Mouse (Mus musculus) liver, embryonic 14.5 days (tissue): Measurements from ENCODE around the gene Gm10638. TPM values are rescaled to one million over a fixed set of nuclear protein-coding genes. Genes with fewer than 3 reads are reported as not detected.
A peak's percentile ranks its signal among the peaks of the same experiment; 100 is the strongest.

Experiments
- ATAC-seq: fragments of 200-750 bp; cut with Nextera tagmentation; 2 replicates; pipeline ENCODE4 v1.8.0; 2017; ENCODE audit warnings: moderate number of reproducible peaks, mild to moderate bottlenecking, moderate library complexity; ENCODE audit not compliant: insufficient read depth
- DNase-seq, 3 experiments: peaks; one replicate each; pipeline ENCODE4 v3.0.0-alpha.2; 2012 to 2013; ENCODE audit warnings: low read depth in 3 of 3, low spot score in 3 of 3
- H3K27ac ChIP-seq: fragments of 300-500 bp; sonication (generic); 2 replicates; pipeline ENCODE4 v1.5.1; 2014; ENCODE audit warnings: moderate library complexity, mild to moderate bottlenecking, control low read depth, inconsistent platforms
- H3K27me3 ChIP-seq: fragments of 300-500 bp; sonication (generic); 2 replicates; pipeline ENCODE4 v1.6.1; 2014; ENCODE audit warnings: mild to moderate bottlenecking, low read length, moderate library complexity; ENCODE audit not compliant: control insufficient read depth, insufficient read depth
- H3K36me3 ChIP-seq: fragments of 300-500 bp; sonication (generic); replicated peaks from 2 replicates; pipeline ENCODE4 v1.6.1; 2014; ENCODE audit warnings: low read depth; ENCODE audit not compliant: control insufficient read depth, insufficient read depth
- H3K4me1 ChIP-seq, 2 experiments: fragments of 200-500 bp in 1 of 2; fragments of 300-500 bp in 1 of 2; sonication (generic) in 1 of 2; replicated peaks; 2 replicates each; pipeline ENCODE4 v1.6.1; 2012 to 2014; ENCODE audit warnings: antibody characterized with exemption in 1 of 2, inconsistent platforms in 1 of 2, low read length in 1 of 2; ENCODE audit not compliant: control insufficient read depth in 2 of 2, insufficient read depth in 2 of 2
- H3K4me2 ChIP-seq: fragments of 300-500 bp; sonication (generic); 2 replicates; pipeline ENCODE4 v1.6.1; 2014; ENCODE audit warnings: low read depth, mild to moderate bottlenecking, control low read depth, moderate library complexity
- H3K4me3 ChIP-seq, 2 experiments: fragments of 200-500 bp in 1 of 2; fragments of 300-500 bp in 1 of 2; sonication (generic) in 1 of 2; 2 replicates each; pipeline ENCODE4 v1.5.1; 2012 to 2014; ENCODE audit warnings: low read depth in 2 of 2, low read length in 2 of 2, mild to moderate bottlenecking in 2 of 2, control low read depth in 1 of 2, inconsistent platforms in 1 of 2, moderate library complexity in 1 of 2; ENCODE audit not compliant: insufficient read depth in 1 of 2
- H3K9ac ChIP-seq: fragments of 300-500 bp; sonication (generic); replicated peaks from 2 replicates; pipeline ENCODE4 v1.6.1; 2014; ENCODE audit warnings: mild to moderate bottlenecking, control low read depth, moderate library complexity
- H3K9me3 ChIP-seq: fragments of 300-500 bp; sonication (generic); 2 replicates; pipeline ENCODE4 v1.6.1; 2016; ENCODE audit warnings: low read length, mixed read lengths; ENCODE audit not compliant: control insufficient read depth
- CTCF ChIP-seq: IDR thresholded peaks from 2 replicates; pipeline ENCODE4 v1.5.1; 2016; ENCODE audit warnings: antibody characterized with exemption, low read depth, control low read depth
- EP300 ChIP-seq: IDR thresholded peaks from 2 replicates; pipeline ENCODE4 v1.6.1; 2016; ENCODE audit warnings: antibody characterized with exemption, low read depth
- WGBS: fragments of 180-500 bp; shearing (Covaris S2); extraction: QIAGEN DNeasy Blood & Tissue Kit; methylation state at CpG from one replicate; pipeline ENCODE4 v1.1.7; 2014; ENCODE audit not compliant: insufficient replicate concordance; 5-methylcytosine and 5-hydroxymethylcytosine counted together
- polyA plus RNA-seq, 2 experiments: library from polyadenylated mRNA; depleted of rRNA in 1 of 2; stranded (reverse) in 1 of 2; unstranded in 1 of 2; fragments of >200 nt; fragmentation: Nextera tagmentation in 1 of 2; extraction: Ambion mirVana in 1 of 2; gene quantifications; 2 replicates each; pipeline versions ENCODE4 v1.2.1 to v1.2.3; 2012 to 2014

The Gm10638 gene
- polyA plus RNA-seq, 2 experiments, result 0.33 to 1.1 TPM

DNA sequence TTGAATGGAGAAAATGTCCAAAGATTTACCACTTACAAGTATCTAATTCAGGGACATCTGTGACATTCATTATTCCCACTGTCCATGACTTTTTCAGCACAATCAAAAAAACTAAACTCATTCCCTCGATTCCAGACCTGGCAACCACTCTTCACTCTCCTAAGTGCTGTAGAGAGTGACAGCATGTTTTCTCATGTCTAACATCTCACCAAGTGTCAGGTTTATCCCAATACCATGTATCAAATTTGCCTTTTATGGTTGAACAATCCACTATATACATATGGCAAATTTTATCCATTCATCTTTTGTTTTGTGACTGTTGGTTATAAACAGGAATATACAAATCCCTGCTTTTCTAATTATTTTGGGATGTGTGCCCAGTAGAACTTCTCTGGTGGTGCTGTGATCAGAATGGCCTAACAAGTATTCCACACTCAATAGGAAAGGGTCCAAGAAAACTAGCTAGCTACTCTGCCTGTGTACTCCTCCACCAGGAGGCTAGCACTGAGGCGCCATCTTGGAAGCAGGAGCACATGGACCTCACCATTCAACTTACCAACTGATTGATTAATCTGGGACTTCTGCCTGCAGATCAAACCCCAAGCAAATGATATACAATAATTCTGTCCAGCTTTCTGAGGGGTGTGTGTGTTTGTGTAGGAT is 27.0 kb upstream of the Gm10638 start:
- WGBS, result 78% methylated on average over 2 of the region's 2 CpGs
- no peaks in the 10 kb centered on the region for H3K9me3 ChIP-seq
- H3K9ac ChIP-seq, result no peak overlapping the region
- H3K36me3 ChIP-seq, result peaks cover 9% of the 10 kb centered on the region
- no peak for TF ChIP-seq CTCF
- TF ChIP-seq EP300, result no peak
- H3K4me2 ChIP-seq, result no peak overlapping the region
- no peak for DNase-seq
- ATAC-seq, result no peak
- no peak overlapping the region for H3K27ac ChIP-seq
- peaks cover 0 to under 1% of the 10 kb centered on the region in 2 experiments; a peak in 1 of 4 replicates for H3K4me1 ChIP-seq
- H3K4me3 ChIP-seq, result no peak overlapping the region
- H3K27me3 ChIP-seq, result no peaks in the 10 kb centered on the region

DNA sequence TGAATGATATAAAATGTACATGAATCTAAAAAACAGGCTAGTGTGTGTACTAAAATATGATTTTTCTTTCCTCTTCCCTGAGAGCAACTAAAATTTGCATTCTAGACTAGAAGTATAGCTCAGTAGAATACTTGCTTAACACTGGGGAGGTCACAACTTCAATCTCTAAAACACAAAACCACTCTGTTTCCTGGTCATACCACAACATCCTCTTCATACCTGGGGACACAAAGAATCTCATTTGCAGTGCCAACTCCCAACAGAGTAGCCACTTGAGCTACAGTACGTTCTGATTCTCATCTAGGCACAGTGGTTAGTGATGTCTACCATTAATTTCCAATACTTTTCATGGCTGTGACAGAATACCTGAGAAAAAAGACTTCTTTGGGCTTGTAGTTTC is 26.1 kb upstream of the Gm10638 start:
- DNase-seq (no peak), ATAC-seq (no peak)
- no peak overlapping the region for H3K4me3 ChIP-seq
- no peaks in the 10 kb centered on the region for H3K9me3 ChIP-seq
- no peak overlapping the region for H3K4me2 ChIP-seq
- H3K27ac ChIP-seq, result no peak overlapping the region
- 56% methylated on average over 1 of the region's 1 CpGs for WGBS
- no peaks in the 10 kb centered on the region for H3K4me1 ChIP-seq
- peaks cover 8% of the 10 kb centered on the region for H3K36me3 ChIP-seq
- H3K27me3 ChIP-seq, result no peaks in the 10 kb centered on the region
- TF ChIP-seq CTCF (no peak), EP300 (no peak)
- H3K9ac ChIP-seq, result no peak overlapping the region

DNA sequence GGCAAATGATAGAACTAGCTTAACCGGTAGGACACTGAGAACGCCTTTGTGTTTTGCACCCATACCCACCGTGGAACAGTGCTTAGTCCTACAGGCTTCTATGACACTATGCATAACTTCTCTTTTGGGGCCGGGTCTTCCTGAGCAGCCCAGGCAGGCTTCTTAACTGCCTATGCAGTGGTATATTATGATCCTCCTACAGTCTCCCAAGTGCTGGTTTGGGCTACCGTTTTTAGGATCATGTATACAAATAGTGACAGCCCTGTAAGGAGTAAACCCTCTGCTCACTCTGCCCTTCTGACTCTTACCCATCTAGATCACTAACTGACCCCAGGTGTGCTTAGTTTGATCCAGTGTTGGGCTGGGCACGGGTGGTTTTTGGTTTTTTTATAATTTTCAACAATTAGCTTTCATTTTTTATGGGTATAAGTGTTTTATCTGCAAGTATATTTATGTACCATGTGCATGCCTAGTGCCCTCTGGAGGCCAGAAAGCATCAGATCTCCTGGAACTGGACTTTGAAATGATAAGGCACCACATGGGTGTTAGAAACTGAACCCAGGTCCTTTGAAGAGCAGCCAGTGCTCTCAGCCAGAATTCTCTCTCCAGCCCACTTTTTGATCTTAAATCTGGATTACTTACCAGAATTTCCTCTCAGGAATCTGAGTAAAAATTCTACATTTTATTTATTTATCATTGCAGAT is 24.6 kb upstream of the Gm10638 start:
- WGBS, result 74% methylated on average over 6 of the region's 6 CpGs
- H3K4me2 ChIP-seq, result no peak overlapping the region
- H3K9me3 ChIP-seq, result no peaks in the 10 kb centered on the region
- H3K27ac ChIP-seq, result no peak overlapping the region
- ATAC-seq, result peak; percentile 37; the same call in 1 of the 2 replicates
- no peaks in the 10 kb centered on the region; a peak in 1 of 4 replicates for H3K4me1 ChIP-seq
- no peak for DNase-seq
- peaks cover 8% of the 10 kb centered on the region for H3K36me3 ChIP-seq
- no peaks in the 10 kb centered on the region for H3K27me3 ChIP-seq
- H3K9ac ChIP-seq, result no peak overlapping the region
- H3K4me3 ChIP-seq, result no peak overlapping the region
- TF ChIP-seq EP300 (no peak), CTCF (peak; percentile 47; the same call in 1 of the 2 replicates)

DNA sequence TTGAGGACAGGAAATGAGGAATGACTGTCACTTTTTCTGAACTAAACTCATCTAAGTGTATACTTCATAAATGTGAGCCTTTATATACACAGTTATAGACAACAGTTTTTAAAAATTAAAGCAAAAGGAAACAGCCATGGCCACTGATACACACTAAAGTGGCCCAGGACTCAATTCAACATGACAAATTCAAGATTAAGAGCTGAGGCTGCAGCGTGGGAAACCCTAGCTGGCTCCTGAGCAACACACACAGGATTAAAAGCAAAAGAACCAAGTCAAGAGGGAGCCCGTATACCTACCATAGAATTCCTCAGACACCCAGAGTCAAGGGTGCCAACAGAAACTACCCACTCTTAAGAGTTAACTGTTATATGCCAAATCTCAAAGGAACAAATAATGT is 24.0 kb upstream of the Gm10638 start:
- Histone ChIP-seq H3K9ac (no peak overlapping the region), H3K9me3 (no peaks in the 10 kb centered on the region), H3K4me2 (no peak overlapping the region), H3K36me3 (peaks cover 3% of the 10 kb centered on the region), H3K4me1 (no peaks in the 10 kb centered on the region; a peak in 1 of 4 replicates), H3K27ac (no peak overlapping the region), H3K27me3 (no peaks in the 10 kb centered on the region), H3K4me3 (no peak overlapping the region)
- no peak for TF ChIP-seq EP300
- DNase-seq, result no peak
- no peak for ATAC-seq
- 80% methylated on average over 2 of the region's 2 CpGs for WGBS

DNA sequence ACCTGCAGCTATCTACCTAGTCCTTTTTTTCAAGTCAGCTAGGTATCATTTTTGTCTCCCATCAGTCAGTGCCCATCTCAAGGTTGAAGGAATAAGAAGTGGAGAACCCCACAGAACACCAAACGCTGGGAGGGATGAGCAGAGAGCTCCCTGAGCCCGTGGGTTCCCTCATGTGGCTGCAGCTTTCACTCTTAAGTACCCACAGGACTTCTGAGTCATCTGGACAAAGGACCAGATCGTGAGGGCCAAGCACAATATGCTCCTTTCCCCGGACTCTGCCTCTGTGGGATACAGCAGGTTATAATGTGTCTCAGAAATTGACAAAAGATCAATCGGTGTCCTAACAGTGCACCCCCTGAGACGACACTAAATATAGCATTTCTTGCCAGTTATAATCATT is 18.5 kb upstream of the Gm10638 start:
- no peak overlapping the region for H3K27ac ChIP-seq
- 66% methylated on average over 6 of the region's 6 CpGs for WGBS
- no peaks in the 10 kb centered on the region for H3K27me3 ChIP-seq
- DNase-seq (no peak), ATAC-seq (no peak)
- no peak overlapping the region for H3K4me3 ChIP-seq
- no peaks in the 10 kb centered on the region; the same call in 1 of the 2 replicates for H3K36me3 ChIP-seq
- TF ChIP-seq CTCF (no peak), EP300 (no peak)
- H3K4me1 ChIP-seq, result peaks cover 0 to 11% of the 10 kb centered on the region in 2 experiments; a peak in 1 of 4 replicates
- no peak overlapping the region for H3K9ac ChIP-seq
- no peaks in the 10 kb centered on the region for H3K9me3 ChIP-seq
- H3K4me2 ChIP-seq, result no peak overlapping the region; the same call in 1 of the 2 replicates
